In the genomic region with DNA sequence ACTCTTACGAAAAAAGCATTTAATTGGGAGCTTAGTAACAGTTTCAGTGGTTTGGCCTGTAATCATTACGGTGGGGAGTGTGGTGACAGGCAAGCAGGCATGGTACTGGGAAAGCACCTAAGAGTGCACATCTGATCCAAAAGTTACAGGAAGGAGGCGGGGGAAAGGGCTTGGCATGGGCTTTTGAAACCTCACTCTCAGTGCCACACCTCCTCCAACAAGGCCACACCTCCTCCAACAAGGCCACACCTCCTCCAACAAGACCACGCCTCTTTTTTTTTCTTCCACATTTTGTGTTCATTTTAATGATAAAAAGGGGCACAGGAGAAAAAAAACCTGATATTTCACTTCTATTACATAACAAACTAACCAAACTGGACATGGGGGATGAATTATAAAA, we compare ENCODE assay signal across 16 mouse cellular contexts. TPM values are rescaled to one million over a fixed set of nuclear protein-coding genes. Genes with fewer than 3 reads are reported as not detected.
DNase-seq lines count a peak whose midpoint lies in the region; TF ChIP-seq lines count a peak whose summit lies in the region.
"Had no signal": no experiment of that assay in that cellular context is flagged by ENCODE, and none has a peak within 500 bp of the region (broad histone marks: within the 10 kb centered on the region; RNA-seq: fewer than 3 reads in every experiment).

No protein-coding gene starts in this region.

- no peak for TF ChIP-seq CTCF in gastrocnemius, adult 2 months (IDR thresholded peaks at IDR 0.05)

- peak; percentile 40 for DNase-seq in gastrocnemius, adult 2 months
- DNase-seq in gastrocnemius, postnatal 4 days (ENCODE audit: low spot score in 2 of 2) = no peak
- DNase-seq in lung, postnatal 36 days = peak; percentile 58
- DNase-seq in lung, postnatal 25 days (ENCODE audit: low spot score) = no peak
- DNase-seq in adipocyte (ENCODE audit: low spot score) = peak; percentile 34
- peak; percentile 41 for DNase-seq in splenic B cell, adult 2 months (ENCODE audit: low read depth, low spot score)
- no peak for DNase-seq in heart, adult 9 months (ENCODE audit: low spot score in 2 of 2)
- no peak for DNase-seq in left cerebral cortex, postnatal 14 days (ENCODE audit: low spot score in 2 of 2)
- DNase-seq: cerebellum, adult 11-12 months; layer of hippocampus, adult 9-11 months; thymus, adult 18-20 months had no signal

- intact Hi-C loops in gastrocnemius, adult 2 months (cut with DNase I) = loop anchor here (5.0 kb wide), 1 partner anchor 234 kb away; no protein-coding TSS in a partner anchor
- intact Hi-C loops in left cerebral cortex, postnatal 14 days (cut with DNase I) = loop anchor here (10.0 kb wide), 1 partner anchor 237 kb away; no protein-coding TSS in a partner anchor

- H3K27ac ChIP-seq in gastrocnemius, adult 2 months = no peak overlapping the region
- H3K27ac ChIP-seq: hindbrain, embryonic 15.5 days; kidney, embryonic 15.5 days; liver, embryonic 14.5 days had no signal

- H3K36me3 ChIP-seq in splenic B cell, adult 2 months (ENCODE audit: control insufficient read depth, insufficient read depth, low read length, poor library complexity, severe bottlenecking) = no peaks in the 10 kb centered on the region; the same call in 1 of the 2 replicates

- H3K27me3 ChIP-seq in splenic B cell, adult 2 months (ENCODE audit: control insufficient read depth, insufficient read depth, low read length, poor library complexity, severe bottlenecking) = no peaks in the 10 kb centered on the region
- H3K27me3 ChIP-seq: hindbrain, embryonic 15.5 days; kidney, embryonic 15.5 days had no signal

- no peak overlapping the region for H3K4me3 ChIP-seq in gastrocnemius, adult 2 months
- H3K4me3 ChIP-seq: hindbrain, embryonic 15.5 days; kidney, embryonic 15.5 days had no signal

RNA-seq across cellular contexts. Expression of gene Gpsm1, which starts 12.5 kb away (rescaled TPM):
- 1 to 10 TPM; 2.3 to 2.6 TPM for total RNA-seq in gastrocnemius, adult 2 months (2021)
- 10 to 100 TPM; 24.1 to 28.1 TPM for total RNA-seq in gastrocnemius, postnatal 4 days (2021)
- total RNA-seq in left cerebral cortex, postnatal 14 days (2021) = 10 to 100 TPM; 60.7 to 64.2 TPM

RNA-seq across cellular contexts. Expression of gene Dnlz, which starts 24.1 kb away (rescaled TPM):
- total RNA-seq in gastrocnemius, adult 2 months (2021) = 10 to 100 TPM; 18.0 to 22.7 TPM
- 10 to 100 TPM; 18.5 to 21.0 TPM for total RNA-seq in gastrocnemius, postnatal 4 days (2021)
- total RNA-seq in left cerebral cortex, postnatal 14 days (2021) = 10 to 100 TPM; 25.4 to 28.8 TPM

RNA-seq across cellular contexts. Expression of gene Card9, which starts 32.9 kb away (rescaled TPM):
- total RNA-seq in gastrocnemius, adult 2 months (2021) = 1 to 10 TPM; 1.1 to 1.2 TPM
- 1 to 10 TPM; 1.6 to 1.8 TPM for total RNA-seq in gastrocnemius, postnatal 4 days (2021)
- 1 to 10 TPM; 2.4 to 2.8 TPM for total RNA-seq in left cerebral cortex, postnatal 14 days (2021)

RNA-seq across cellular contexts. Expression of gene Ccdc187, which starts 33.5 kb away (rescaled TPM):
- total RNA-seq in gastrocnemius, adult 2 months (2021) = not detected
- under 1 TPM; 0.10 to 0.15 TPM for total RNA-seq in gastrocnemius, postnatal 4 days (2021)
- total RNA-seq in left cerebral cortex, postnatal 14 days (2021) = 1 to 10 TPM in 1 of 2 experiments, under 1 TPM in 1; 0.59 to 1.5 TPM
- total RNA-seq: gastrocnemius, adult 8-10 months; monocyte, adult 5-6 weeks had no signal

RNA-seq across cellular contexts. Expression of gene Snapc4, which starts 52.6 kb away (rescaled TPM):
- total RNA-seq in gastrocnemius, adult 2 months (2021) = 1 to 10 TPM; 7.5 to 8.6 TPM
- total RNA-seq in gastrocnemius, postnatal 4 days (2021) = 10 to 100 TPM; 20.6 to 22.2 TPM
- 10 to 100 TPM; 66.3 to 68.0 TPM for total RNA-seq in left cerebral cortex, postnatal 14 days (2021)

Comparison
In these comparisons a context has a peak if more than half of its experiments do, and no peak if none do; other contexts are left out.
1. DNase-seq: peak in gastrocnemius, adult 2 months (single experiment), lung, postnatal 36 days (single experiment), adipocyte (single experiment) and splenic B cell, adult 2 months (single experiment); none in gastrocnemius, postnatal 4 days (0 of 2), lung, postnatal 25 days (single experiment), heart, adult 9 months (0 of 2) and left cerebral cortex, postnatal 14 days (0 of 2).
2. RNA of gene Gpsm1, which starts 12.5 kb away (total RNA-seq): 60.7 to 64.2 TPM in left cerebral cortex, postnatal 14 days and 24.1 to 28.1 TPM in gastrocnemius, postnatal 4 days; 2.3 to 2.6 TPM in gastrocnemius, adult 2 months; every median in the first group is over 4 times any median in the second.